Mouse (Mus musculus) intestine, embryonic 16.5 days (tissue): ENCODE measurements around the gene Thsd1. TPM values are rescaled to one million over a fixed set of nuclear protein-coding genes. Genes with fewer than 3 reads are reported as not detected.

Experiments
- ATAC-seq: fragments of 200-750 bp; cut with Nextera tagmentation; 2 replicates; pipeline ENCODE4 v1.8.0; 2017; ENCODE audit warnings: moderate TSS enrichment, moderate library complexity
- H3K27ac ChIP-seq: fragments of 300-500 bp; sonication (generic); 2 replicates; pipeline ENCODE4 v1.5.1; 2014; ENCODE audit warnings: mild to moderate bottlenecking, low read length
- H3K27me3 ChIP-seq: fragments of 300-500 bp; sonication (generic); replicated peaks from 2 replicates; pipeline ENCODE4 v1.6.1; 2014; ENCODE audit warnings: low read length, control low read depth, mixed read lengths; ENCODE audit not compliant: control insufficient read depth, insufficient read depth
- H3K36me3 ChIP-seq: fragments of 300-500 bp; sonication (generic); 2 replicates; pipeline ENCODE4 v1.6.1; 2014; ENCODE audit warnings: low read length, control low read depth; ENCODE audit not compliant: control insufficient read depth, insufficient read depth
- H3K4me1 ChIP-seq: fragments of 300-500 bp; sonication (generic); 2 replicates; pipeline ENCODE4 v1.6.1; 2014; ENCODE audit warnings: low read length, control low read depth, mixed read lengths; ENCODE audit not compliant: control insufficient read depth, insufficient read depth
- H3K4me2 ChIP-seq: fragments of 300-500 bp; sonication (generic); 2 replicates; pipeline ENCODE4 v1.6.1; 2014; ENCODE audit warnings: low read depth, low read length, control low read depth
- H3K4me3 ChIP-seq: fragments of 300-500 bp; sonication (generic); 2 replicates; pipeline ENCODE4 v1.5.1; 2014; ENCODE audit warnings: mild to moderate bottlenecking, low read length
- H3K9ac ChIP-seq: fragments of 300-500 bp; sonication (generic); 2 replicates; pipeline ENCODE4 v1.6.1; 2014; ENCODE audit warnings: low read depth, low read length
- H3K9me3 ChIP-seq: fragments of 300-500 bp; sonication (generic); 2 replicates; pipeline ENCODE4 v1.6.1; 2016; ENCODE audit warnings: low read length, control low read depth; ENCODE audit not compliant: control insufficient read depth
- WGBS: fragments of 180-500 bp; shearing (Covaris S2); extraction: QIAGEN DNeasy Blood & Tissue Kit; methylation state at CpG from one replicate; pipeline ENCODE4 v1.1.7; 2014; 5-methylcytosine and 5-hydroxymethylcytosine counted together
- polyA plus RNA-seq: library from polyadenylated mRNA; unstranded; fragments of >200 nt; fragmentation: Nextera tagmentation; extraction: Ambion mirVana; gene quantifications from 2 replicates; pipeline ENCODE4 v1.2.1, GENCODE M21; 2015

The Thsd1 gene
- polyA plus RNA-seq, 1 experiment from 2014 or later: 7.2 TPM

DNA sequence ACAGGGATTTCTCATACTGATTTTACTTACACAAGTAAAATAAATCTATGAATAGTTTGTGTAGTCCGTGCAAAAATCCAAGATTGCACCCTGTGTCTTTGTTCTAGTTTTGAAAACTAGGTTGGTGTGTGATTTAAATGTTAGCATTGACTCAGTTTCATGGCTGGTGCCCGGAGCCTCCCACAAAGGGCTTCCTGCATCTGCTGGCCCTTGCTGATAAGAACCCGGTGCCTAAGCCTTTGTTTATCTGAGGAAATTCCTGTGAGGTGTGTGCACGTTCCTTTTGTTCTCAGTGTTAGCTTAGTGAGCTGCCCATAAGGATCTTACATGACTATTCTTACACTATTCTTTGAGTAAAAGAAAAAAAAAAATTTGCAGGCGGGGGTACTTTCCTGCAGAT is 18.1 kb upstream of the Thsd1 start:
- peak; percentile 59; the same call in 1 of the 2 replicates for ATAC-seq
- 26% methylated on average over 5 of the region's 5 CpGs for WGBS
- H3K4me2 ChIP-seq: no peak overlapping the region
- H3K4me3 ChIP-seq: no peak overlapping the region
- H3K27me3 ChIP-seq: no peaks in the 10 kb centered on the region
- H3K9me3 ChIP-seq: no peaks in the 10 kb centered on the region
- H3K9ac ChIP-seq: no peak overlapping the region
- no peak overlapping the region for H3K27ac ChIP-seq
- H3K36me3 ChIP-seq: peaks cover 15% of the 10 kb centered on the region; the same call in 1 of the 2 replicates
- no peaks in the 10 kb centered on the region for H3K4me1 ChIP-seq

- no peaks in the 10 kb centered on the region for H3K4me1 ChIP-seq
- no peak overlapping the region for H3K9ac ChIP-seq
- H3K9me3 ChIP-seq: no peaks in the 10 kb centered on the region
- no peak overlapping the region for H3K4me3 ChIP-seq
- H3K36me3 ChIP-seq: peaks cover 17% of the 10 kb centered on the region
- WGBS: 93% methylated on average over 10 of the region's 10 CpGs
- no peaks in the 10 kb centered on the region for H3K27me3 ChIP-seq
- ATAC-seq: no peak
- no peak overlapping the region for H3K27ac ChIP-seq
- H3K4me2 ChIP-seq: no peak overlapping the region
These were observed 12.3 kb upstream of the Thsd1 start for GRCm38 (mm10) chr8:22214826-22215225.

- ATAC-seq: peak; percentile 45
- peaks cover 5% of the 10 kb centered on the region; the same call in 1 of the 2 replicates for H3K4me1 ChIP-seq
- no peaks in the 10 kb centered on the region for H3K9me3 ChIP-seq
- WGBS: 48% methylated on average over 8 of the region's 8 CpGs
- H3K27ac ChIP-seq: peak overlapping the region; percentile 36; the same call in 1 of the 2 replicates
- H3K4me2 ChIP-seq: no peak overlapping the region; the same call in 1 of the 2 replicates
- H3K9ac ChIP-seq: no peak overlapping the region
- no peaks in the 10 kb centered on the region for H3K36me3 ChIP-seq
- 0 out of 2 replicates have a peak, but pooled peaks cover 2% of the 10 kb centered on the region for H3K27me3 ChIP-seq
- no peak overlapping the region for H3K4me3 ChIP-seq
These were observed 752 bp upstream of the Thsd1 start for GRCm38 (mm10) chr8:22226361-22226760.

DNA sequence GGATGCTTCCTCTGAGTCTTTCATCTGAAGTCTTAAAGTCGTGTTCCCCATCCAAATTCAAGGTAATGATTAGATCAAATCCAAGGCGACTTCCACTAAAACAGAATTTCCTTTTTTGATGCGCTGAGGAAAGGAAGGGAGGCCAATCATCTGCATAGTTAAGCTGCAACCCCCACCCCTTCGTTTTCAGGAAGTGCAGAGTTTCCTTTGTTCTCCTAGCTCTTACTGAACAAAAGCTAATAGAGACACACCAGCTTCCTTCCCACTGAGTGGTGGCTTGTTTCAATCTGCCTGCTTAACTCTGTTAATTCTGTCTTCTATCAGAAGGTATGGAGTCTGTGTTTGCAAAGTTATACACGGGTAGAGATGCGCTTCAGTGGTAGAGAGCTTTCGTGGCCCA is 1.5 kb downstream of the Thsd1 start:
- whole genome bisulfite sequencing: 50% methylated on average over 7 of the region's 7 CpGs
- Histone ChIP-seq H3K27ac (no peak overlapping the region), H3K27me3 (0 out of 2 replicates have a peak, but pooled peaks cover 2% of the 10 kb centered on the region), H3K4me2 (no peak overlapping the region), H3K4me1 (peaks cover 5% of the 10 kb centered on the region; the same call in 1 of the 2 replicates), H3K36me3 (no peaks in the 10 kb centered on the region), H3K9ac (no peak overlapping the region), H3K4me3 (no peak overlapping the region), H3K9me3 (no peaks in the 10 kb centered on the region)
- no peak for ATAC-seq

GRCm38 (mm10) chr8:22242986-22243385 is 15.9 kb downstream of the Thsd1 start:
- Histone ChIP-seq H3K36me3 (no peaks in the 10 kb centered on the region), H3K9ac (no peak overlapping the region), H3K4me2 (no peak overlapping the region), H3K4me3 (no peak overlapping the region), H3K27ac (no peak overlapping the region), H3K9me3 (no peaks in the 10 kb centered on the region), H3K4me1 (no peaks in the 10 kb centered on the region), H3K27me3 (no peaks in the 10 kb centered on the region)
- ATAC-seq: no peak
- 91% methylated on average over 9 of the region's 9 CpGs for WGBS

- no peaks in the 10 kb centered on the region for H3K4me1 ChIP-seq
- H3K9me3 ChIP-seq: no peaks in the 10 kb centered on the region
- H3K4me2 ChIP-seq: no peak overlapping the region
- ATAC-seq: no peak
- H3K4me3 ChIP-seq: no peak overlapping the region
- no peak overlapping the region for H3K9ac ChIP-seq
- H3K27me3 ChIP-seq: no peaks in the 10 kb centered on the region
- no peak overlapping the region for H3K27ac ChIP-seq
- H3K36me3 ChIP-seq: no peaks in the 10 kb centered on the region
- 54% methylated on average over 1 of the region's 1 CpGs for whole genome bisulfite sequencing
These were observed 18.6 kb downstream of the Thsd1 start for GRCm38 (mm10) chr8:22245663-22246062.

DNA sequence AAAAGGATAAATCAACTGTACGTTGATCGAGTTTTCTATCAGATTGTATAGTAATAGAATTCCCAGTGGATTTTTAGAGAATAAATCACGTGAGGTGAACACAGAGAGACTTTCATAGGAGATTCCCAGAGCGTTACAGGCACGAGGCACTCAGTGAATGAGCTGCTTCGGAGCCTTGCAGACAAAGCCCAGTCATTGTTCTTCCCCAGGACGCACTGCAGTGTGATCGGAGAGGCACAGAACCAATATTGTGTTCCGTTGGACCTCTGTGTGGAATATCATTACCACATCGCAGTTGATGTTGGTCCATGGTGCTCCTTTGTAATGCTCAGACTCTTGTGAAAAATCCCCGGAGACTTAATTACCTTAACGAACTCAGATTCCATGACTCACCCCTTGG is 20.8 kb downstream of the Thsd1 start:
- H3K9ac ChIP-seq: no peak overlapping the region
- WGBS: 82% methylated on average over 12 of the region's 12 CpGs
- H3K36me3 ChIP-seq: no peaks in the 10 kb centered on the region
- no peak for ATAC-seq
- H3K4me3 ChIP-seq: no peak overlapping the region
- H3K27ac ChIP-seq: no peak overlapping the region
- no peaks in the 10 kb centered on the region for H3K4me1 ChIP-seq
- H3K4me2 ChIP-seq: no peak overlapping the region
- H3K9me3 ChIP-seq: no peaks in the 10 kb centered on the region
- H3K27me3 ChIP-seq: no peaks in the 10 kb centered on the region

DNA sequence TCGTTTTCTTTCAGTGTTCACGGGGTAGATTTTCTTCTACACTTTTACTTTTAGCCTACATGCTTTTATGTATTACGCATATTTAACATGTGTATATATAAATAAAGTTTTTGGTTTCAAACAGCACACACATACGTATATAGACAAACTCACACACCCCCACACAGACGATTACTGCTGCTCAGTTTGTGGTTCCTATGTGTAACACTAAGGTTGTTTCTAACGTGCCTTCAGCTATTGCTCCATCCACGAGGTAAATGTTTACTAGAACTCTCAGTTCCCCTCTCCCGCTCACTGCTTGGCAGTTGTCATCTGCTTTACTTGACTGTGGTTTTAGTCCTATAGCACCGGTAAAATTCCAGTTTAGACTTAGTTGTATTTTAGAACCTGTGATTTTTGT is 22.0 kb downstream of the Thsd1 start:
- Histone ChIP-seq H3K9ac (no peak overlapping the region), H3K9me3 (peaks cover 2% of the 10 kb centered on the region; the same call in 1 of the 2 replicates), H3K4me3 (no peak overlapping the region), H3K36me3 (no peaks in the 10 kb centered on the region), H3K4me1 (no peaks in the 10 kb centered on the region), H3K4me2 (no peak overlapping the region), H3K27me3 (no peaks in the 10 kb centered on the region), H3K27ac (no peak overlapping the region)
- ATAC-seq: no peak
- WGBS: 70% methylated on average over 9 of the region's 9 CpGs

DNA sequence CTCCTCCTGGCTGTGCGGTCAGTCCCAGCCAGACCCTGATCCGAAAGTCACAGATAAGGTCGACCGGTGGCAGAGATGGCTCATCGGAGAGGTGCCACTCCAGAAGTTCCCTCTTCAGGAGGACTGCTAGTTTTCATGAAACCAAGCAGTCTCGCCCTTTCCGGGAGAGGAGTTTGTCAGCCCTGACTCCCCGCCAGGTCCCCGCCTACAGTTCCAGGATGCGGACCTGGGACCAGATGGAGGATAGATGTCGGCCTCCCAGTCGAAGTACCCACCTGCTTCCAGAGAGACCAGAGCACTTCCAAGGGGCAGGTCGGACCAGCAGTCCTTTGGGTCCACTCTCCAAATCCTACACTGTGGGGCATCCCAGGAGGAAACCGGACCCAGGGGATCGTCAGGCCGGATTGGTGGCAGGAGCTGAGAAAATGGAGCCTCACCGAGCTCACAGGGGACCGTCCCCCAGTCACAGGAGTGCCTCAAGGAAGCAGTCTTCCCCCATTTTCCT is 31.9 kb downstream of the Thsd1 start:
- Histone ChIP-seq H3K9me3 (peaks cover 3% of the 10 kb centered on the region; the same call in 1 of the 2 replicates), H3K4me2 (no peak overlapping the region), H3K36me3 (no peaks in the 10 kb centered on the region), H3K9ac (no peak overlapping the region), H3K27ac (no peak overlapping the region), H3K4me1 (no peaks in the 10 kb centered on the region), H3K27me3 (no peaks in the 10 kb centered on the region), H3K4me3 (no peak overlapping the region)
- no peak for ATAC-seq
- whole genome bisulfite sequencing: 84% methylated on average over 18 of the region's 18 CpGs

- Histone ChIP-seq H3K4me2 (no peak overlapping the region), H3K27me3 (no peaks in the 10 kb centered on the region), H3K9ac (no peak overlapping the region), H3K9me3 (no peaks in the 10 kb centered on the region), H3K27ac (no peak overlapping the region), H3K4me3 (no peak overlapping the region), H3K4me1 (no peaks in the 10 kb centered on the region), H3K36me3 (no peaks in the 10 kb centered on the region)
- 86% methylated on average over 12 of the region's 12 CpGs for WGBS
- no peak for ATAC-seq
These were observed 32.4 kb downstream of the Thsd1 start for GRCm38 (mm10) chr8:22259531-22259930.
